Mouse (Mus musculus): ENCODE results near the gene 4921509C19Rik.

GRCm38 (mm10) chr2:151524324-151525041 lies 48.5 kb upstream of the 4921509C19Rik start:
- TF ChIP-seq CTCF (conservative IDR thresholded peaks at IDR 0.05; ENCODE audit: insufficient read depth, insufficient read length, low read depth, low read length) = no peak
- TF ChIP-seq POLR2A (IDR thresholded peaks at IDR 0.05; ENCODE audit: low read depth, low read length) = no peak

Measured in kidney, adult 2 months (tissue).